Mouse (Mus musculus) MN1 (cell line): ENCODE results near the gene Nf2.

ENCODE experiments used
- DNase-seq: peaks from one replicate; pipeline ENCODE4 v3.0.0-alpha.2; 2016; ENCODE audit warnings: low spot score

Gene Nf2

GRCm38 (mm10) chr11:4849258-4849943, at the start of gene Nf2:
Nf2 (minus strand) TSS chr11:4849536.
- DNase-seq = peak; percentile 100

DNA sequence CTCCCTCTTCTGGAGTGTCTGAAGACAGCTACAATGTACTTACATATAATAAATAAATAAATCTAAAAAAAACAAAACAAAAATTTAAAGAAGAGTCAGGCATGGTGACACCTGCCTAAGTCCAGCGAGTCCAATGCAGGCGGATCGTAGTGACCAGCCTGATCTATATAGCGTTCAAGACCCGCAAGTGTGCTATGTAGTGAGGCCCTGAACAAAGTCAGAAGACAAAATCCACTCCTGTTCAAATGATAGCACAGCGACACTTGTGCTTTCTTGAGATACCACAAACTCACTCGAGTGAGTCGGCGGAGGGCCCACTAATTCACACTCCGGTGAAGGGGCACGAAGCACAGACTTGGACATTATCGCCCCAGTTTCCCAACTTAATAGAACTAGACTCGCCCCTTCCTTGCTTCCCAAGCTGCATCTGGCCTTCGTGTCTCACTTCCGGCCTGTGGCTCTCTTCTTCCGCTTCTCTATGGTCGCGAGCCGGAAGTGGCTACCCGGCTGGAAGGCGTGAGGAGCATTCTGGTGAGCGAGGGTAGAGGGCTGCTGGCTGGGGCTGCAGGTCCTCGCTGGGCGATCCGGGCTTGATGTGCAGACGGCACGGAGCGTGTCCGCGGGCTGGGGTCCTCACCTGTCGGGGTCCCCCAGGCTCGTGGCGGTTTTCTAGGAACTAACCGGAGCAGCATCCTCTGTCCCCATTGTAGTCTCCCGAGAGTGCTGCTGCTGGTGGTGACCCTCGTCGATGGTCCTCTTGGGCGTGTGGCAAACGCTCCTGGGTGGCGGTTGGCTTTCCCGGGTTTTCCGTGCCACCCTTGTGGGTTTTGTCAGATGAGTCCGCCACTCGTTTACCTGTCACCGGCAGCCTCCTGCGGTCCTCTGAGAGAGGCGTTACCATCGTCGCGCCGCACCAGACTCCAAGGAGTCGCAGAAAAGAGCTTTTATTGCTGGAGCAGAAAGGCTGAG, 45.8 kb upstream of the Nf2 start, which contains the start of gene Thoc5:
TSS of gene Thoc5 (plus strand) at position 473 of the 969 bp plus-strand sequence.
- DNase-seq = peak; percentile 95

- no peak for DNase-seq
Observed at GRCm38 (mm10) chr11:4886987-4887386, 37.7 kb upstream of the Nf2 start.

- peak; percentile 58 for DNase-seq
Observed at GRCm38 (mm10) chr11:4885385-4885903, 36.1 kb upstream of the Nf2 start.

- peak; percentile 33 for DNase-seq
Observed at GRCm38 (mm10) chr11:4882892-4883627, 33.7 kb upstream of the Nf2 start.

GRCm38 (mm10) chr11:4881087-4881486, 31.8 kb upstream of the Nf2 start:
- no peak for DNase-seq

GRCm38 (mm10) chr11:4874551-4874950, 25.2 kb upstream of the Nf2 start:
- no peak for DNase-seq

DNA sequence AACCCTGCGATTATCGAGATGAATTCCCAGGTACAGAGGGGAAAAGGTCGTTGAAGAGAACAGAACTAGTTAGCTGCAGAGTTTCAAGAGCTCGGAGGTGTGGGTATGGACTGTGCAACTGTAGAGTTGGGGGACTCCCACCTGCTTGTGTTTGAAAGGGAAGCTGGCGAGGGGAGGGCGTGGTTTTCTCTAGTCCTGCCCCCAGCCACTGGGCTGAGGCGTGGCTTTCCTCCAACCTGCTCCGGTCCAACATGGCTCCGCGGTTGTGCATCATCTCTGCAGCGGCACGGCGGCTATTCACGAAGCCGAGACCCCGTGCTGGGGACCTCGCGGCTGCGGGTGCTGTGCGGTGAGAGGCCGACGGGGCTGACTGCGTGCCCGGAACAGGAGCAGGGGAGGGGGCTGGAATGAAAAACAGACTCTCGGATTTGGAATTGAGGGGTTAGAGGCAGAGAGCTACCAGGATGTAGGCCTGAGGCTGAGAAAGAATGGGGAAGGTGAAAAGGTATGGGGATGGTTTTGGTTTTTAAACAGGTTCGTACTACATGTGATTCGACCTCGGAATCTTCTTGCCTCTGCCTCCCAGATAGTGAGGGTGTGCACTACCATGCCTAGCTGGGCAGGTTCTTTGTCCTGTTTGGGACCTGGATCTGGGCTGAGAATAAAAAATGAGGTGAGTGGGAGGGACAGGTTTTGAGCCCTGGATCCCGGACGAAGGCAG, 24.6 kb upstream of the Nf2 start, which contains the start of gene Nipsnap1:
TSS of gene Nipsnap1 (plus strand) at position 197 of the 721 bp plus-strand sequence.
- peak; percentile 88 for DNase-seq

- peak; percentile 90 for DNase-seq
Observed at GRCm38 (mm10) chr11:4865645-4866251, 16.4 kb upstream of the Nf2 start.

DNA sequence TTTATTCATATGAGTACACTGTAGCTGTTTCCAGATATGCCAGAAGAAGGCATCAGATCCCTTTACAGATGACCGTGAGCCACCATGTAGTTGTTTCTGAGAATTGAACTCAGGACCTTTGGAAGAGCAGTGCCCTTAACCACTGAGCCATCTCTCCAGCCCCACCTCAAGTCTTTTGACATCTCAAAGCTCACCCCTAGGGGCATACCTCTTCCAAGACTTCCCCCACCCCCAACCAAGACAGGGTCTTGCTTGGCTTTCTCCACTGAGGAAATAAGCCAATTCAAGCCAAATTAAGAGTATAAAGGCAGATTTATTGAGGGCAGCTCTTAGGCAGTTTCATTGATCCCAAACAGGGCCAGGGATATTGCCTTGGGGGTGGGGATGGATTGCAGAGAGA, 13.4 kb upstream of the Nf2 start:
- DNase-seq = no peak

GRCm38 (mm10) chr11:4861816-4862604, 12.7 kb upstream of the Nf2 start:
- no peak for DNase-seq

GRCm38 (mm10) chr11:4860986-4861385, 11.7 kb upstream of the Nf2 start:
- DNase-seq = no peak

GRCm38 (mm10) chr11:4858416-4858815, 9.1 kb upstream of the Nf2 start:
- no peak for DNase-seq

DNA sequence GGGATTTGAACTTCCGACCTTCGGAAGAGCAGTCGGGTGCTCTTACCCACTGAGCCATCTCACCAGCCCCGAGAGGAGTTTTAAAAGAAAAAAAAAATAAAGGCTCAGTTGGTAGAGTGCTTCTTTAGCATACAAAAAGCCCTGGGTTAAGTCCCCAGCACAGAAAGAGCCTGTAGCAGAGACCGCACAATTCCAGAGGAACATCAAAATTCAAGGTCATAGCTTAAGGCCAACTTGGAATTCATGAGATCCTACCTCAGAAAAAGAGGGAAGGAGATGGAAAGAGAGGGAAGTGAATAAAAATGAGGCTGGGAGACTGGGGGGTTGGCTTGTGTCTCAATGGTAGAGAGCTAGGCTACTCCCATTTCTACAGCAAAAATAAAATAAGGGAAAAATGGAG, 4.8 kb upstream of the Nf2 start:
- DNase-seq = no peak

- DNase-seq = no peak
Observed at GRCm38 (mm10) chr11:4853021-4853420, 3.7 kb upstream of the Nf2 start.

GRCm38 (mm10) chr11:4850404-4850803, 1.1 kb upstream of the Nf2 start:
- no peak for DNase-seq

- peak; percentile 64 for DNase-seq
Observed at GRCm38 (mm10) chr11:4848483-4849248, 670 bp downstream of the Nf2 start.

- no peak for DNase-seq
Observed at GRCm38 (mm10) chr11:4840942-4841526, 8.3 kb downstream of the Nf2 start.

DNA sequence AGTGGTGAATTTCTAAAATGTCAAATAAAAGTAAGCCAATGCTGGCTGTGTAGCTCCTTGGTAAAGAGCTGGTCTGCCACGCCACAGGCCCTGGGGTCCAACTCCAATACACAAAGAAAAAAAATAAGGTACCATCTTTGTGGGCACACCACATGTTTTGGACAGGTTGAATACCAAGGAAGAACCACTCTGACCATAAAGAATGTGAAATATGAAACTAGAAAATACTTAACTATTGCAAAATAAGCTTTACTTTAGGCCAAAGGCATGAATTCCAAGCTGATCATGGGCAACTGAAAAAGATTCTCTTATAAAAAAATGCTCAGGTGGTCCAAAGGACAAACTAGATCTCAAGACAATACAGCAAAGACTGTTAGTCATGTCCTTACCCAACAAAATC, 11.1 kb downstream of the Nf2 start:
- DNase-seq = no peak
